Mouse (Mus musculus) myocyte (in vitro differentiated cells): ENCODE results near the gene Cacna2d4. TPM values are rescaled to one million over a fixed set of nuclear protein-coding genes. Genes with fewer than 3 reads are reported as not detected.

Experiments
- H3K27me3 ChIP-seq: one replicate; pipeline ENCODE4 v1.6.1; 2011; ENCODE audit not compliant: control insufficient read depth, insufficient read depth, insufficient read length
- H3K36me3 ChIP-seq: one replicate; pipeline ENCODE4 v1.6.1; 2011; ENCODE audit not compliant: control insufficient read depth, insufficient read depth
- H3K4me2 ChIP-seq: one replicate; pipeline ENCODE4 v1.6.1; 2011; ENCODE audit warnings: low read depth, control low read depth
- H3K4me3 ChIP-seq: one replicate; pipeline ENCODE4 v1.5.1; 2011; ENCODE audit warnings: mild to moderate bottlenecking, control low read depth, moderate library complexity
- H3K79me2 ChIP-seq: one replicate; pipeline ENCODE4 v1.6.1; 2011; ENCODE audit not compliant: control insufficient read depth, insufficient read depth
- H3ac ChIP-seq: one replicate; pipeline ENCODE4 v1.6.1; 2011; ENCODE audit not compliant: control insufficient read depth, insufficient read length
- CEBPB ChIP-seq: IDR thresholded peaks from 2 replicates; pipeline ENCODE4 v1.6.1; 2011; ENCODE audit warnings: mild to moderate bottlenecking, moderate library complexity; ENCODE audit not compliant: poor library complexity, insufficient read depth, severe bottlenecking
- E2F4 ChIP-seq: IDR thresholded peaks from one replicate; pipeline ENCODE4 v1.6.1; 2011; ENCODE audit warnings: mild to moderate bottlenecking, control low read depth, moderate library complexity; ENCODE audit not compliant: insufficient read depth
- MAX ChIP-seq: IDR thresholded peaks from one replicate; pipeline ENCODE4 v1.6.1; 2011; ENCODE audit warnings: low read depth, mild to moderate bottlenecking, control low read depth
- MYOD1 ChIP-seq, 3 experiments: IDR thresholded peaks; one replicate each; pipeline ENCODE4 v1.6.1; 2011; ENCODE audit warnings: control low read depth in 2 of 3, low read depth in 2 of 3, mild to moderate bottlenecking in 2 of 3, moderate library complexity in 1 of 3; ENCODE audit not compliant: insufficient read length in 2 of 3, control insufficient read depth in 1 of 3
- MYOG ChIP-seq, 3 experiments: IDR thresholded peaks; one replicate each; pipeline ENCODE4 v1.6.1; 2011; ENCODE audit warnings: control low read depth in 2 of 3, low read depth in 2 of 3, mild to moderate bottlenecking in 2 of 3; ENCODE audit not compliant: insufficient read length in 2 of 3, control insufficient read depth in 1 of 3, insufficient read depth in 1 of 3
- POLR2A ChIP-seq: IDR thresholded peaks from one replicate; pipeline ENCODE4 v1.6.1; 2011; ENCODE audit warnings: low read depth, mild to moderate bottlenecking, control low read depth, moderate library complexity; ENCODE audit not compliant: insufficient read length
- POLR2AphosphoS2 ChIP-seq: IDR thresholded peaks from one replicate; pipeline ENCODE4 v1.6.1; 2011; ENCODE audit warnings: low read depth, control low read depth; ENCODE audit not compliant: insufficient read length
- REST ChIP-seq: IDR thresholded peaks from one replicate; pipeline ENCODE4 v1.6.1; 2011; ENCODE audit warnings: mild to moderate bottlenecking, control low read depth, moderate library complexity; ENCODE audit not compliant: insufficient read depth, insufficient read length
- SRF ChIP-seq: IDR thresholded peaks from one replicate; pipeline ENCODE4 v1.6.1; 2011; ENCODE audit warnings: low read depth; ENCODE audit not compliant: control insufficient read depth, insufficient read length
- TCF12 ChIP-seq: IDR thresholded peaks from one replicate; pipeline ENCODE4 v1.6.1; 2011; ENCODE audit warnings: mild to moderate bottlenecking, control low read depth; ENCODE audit not compliant: poor library complexity, insufficient read depth, severe bottlenecking
- TCF3 ChIP-seq: IDR thresholded peaks from one replicate; pipeline ENCODE4 v1.6.1; 2011; ENCODE audit warnings: low read depth, control low read depth; ENCODE audit not compliant: insufficient read length
- USF1 ChIP-seq: IDR thresholded peaks from one replicate; pipeline ENCODE4 v1.6.1; 2011; ENCODE audit warnings: low read depth, mild to moderate bottlenecking, control low read depth, moderate library complexity
- polyA plus RNA-seq: library from polyadenylated mRNA; unstranded; fragments of >200 nt; fragmentation: generic; extraction: Trizol; gene quantifications from one replicate; pipeline ENCODE4 v1.2.1, GENCODE M21; 2012; ENCODE audit warnings: missing spikeins

Gene Cacna2d4
- polyA plus RNA-seq, 1 experiment = not detected

- H3K4me2 ChIP-seq = no peak overlapping the region
- H3K27me3 ChIP-seq = no peaks in the 10 kb centered on the region
- TF ChIP-seq TCF3 (no peak), TCF12 (no peak), MYOD1 (IDR thresholded peaks at IDR 0.05; ENCODE audit: control insufficient read depth in 1 of 3, insufficient read length in 2 of 3, low read depth in 2 of 3) (no peak), USF1 (no peak)
- no peaks in the 10 kb centered on the region for H3K36me3 ChIP-seq
- no peak overlapping the region for H3K4me3 ChIP-seq
- no peak overlapping the region for H3ac ChIP-seq
- H3K79me2 ChIP-seq = peaks cover 69% of the 10 kb centered on the region
Measured at GRCm38 (mm10) chr6:119373000-119373705, 136.8 kb downstream of the Cacna2d4 start.

- Histone ChIP-seq H3ac (no peak overlapping the region), H3K4me3 (no peak overlapping the region), H3K36me3 (no peaks in the 10 kb centered on the region), H3K4me2 (no peak overlapping the region), H3K79me2 (peaks cover 88% of the 10 kb centered on the region), H3K27me3 (no peaks in the 10 kb centered on the region)
- no peak for TF ChIP-seq TCF12
- no peak for TF ChIP-seq POLR2A
- TF ChIP-seq TCF3 = no peak
- no peak for TF ChIP-seq MAX
- TF ChIP-seq E2F4 = no peak
- TF ChIP-seq CEBPB = no peak
- no peak for TF ChIP-seq USF1
- no peak for TF ChIP-seq MYOG (IDR thresholded peaks at IDR 0.05; ENCODE audit: control insufficient read depth in 1 of 3, insufficient read depth in 1 of 3, insufficient read length in 2 of 3, low read depth in 2 of 3)
Measured at GRCm38 (mm10) chr6:119375035-119375434, 138.7 kb downstream of the Cacna2d4 start.

GRCm38 (mm10) chr6:119377613-119378012 is 141.3 kb downstream of the Cacna2d4 start:
- H3K4me2 ChIP-seq = no peak overlapping the region
- H3K79me2 ChIP-seq = peaks cover 93% of the 10 kb centered on the region
- no peaks in the 10 kb centered on the region for H3K27me3 ChIP-seq
- H3K36me3 ChIP-seq = no peaks in the 10 kb centered on the region
- TF ChIP-seq MYOD1 (IDR thresholded peaks at IDR 0.05; ENCODE audit: control insufficient read depth in 1 of 3, insufficient read length in 2 of 3, low read depth in 2 of 3) = no peak
- TF ChIP-seq TCF12 = no peak
- TF ChIP-seq MAX = no peak
- no peak for TF ChIP-seq USF1
- TF ChIP-seq CEBPB = no peak
- no peak for TF ChIP-seq REST
- TF ChIP-seq SRF = no peak
- no peak for TF ChIP-seq MYOG (IDR thresholded peaks at IDR 0.05; ENCODE audit: control insufficient read depth in 1 of 3, insufficient read depth in 1 of 3, insufficient read length in 2 of 3, low read depth in 2 of 3)
- TF ChIP-seq POLR2A = no peak
- TF ChIP-seq E2F4 = no peak
- no peak for TF ChIP-seq TCF3
- H3ac ChIP-seq = no peak overlapping the region
- no peak overlapping the region for H3K4me3 ChIP-seq

- Histone ChIP-seq H3K79me2 (peaks cover 94% of the 10 kb centered on the region), H3K27me3 (no peaks in the 10 kb centered on the region), H3K36me3 (no peaks in the 10 kb centered on the region), H3K4me2 (no peak overlapping the region), H3K4me3 (no peak overlapping the region), H3ac (no peak overlapping the region)
- no peak for TF ChIP-seq TCF12
- no peak for TF ChIP-seq E2F4
- TF ChIP-seq MAX = no peak
- no peak for TF ChIP-seq CEBPB
- TF ChIP-seq POLR2A = no peak
- no peak for TF ChIP-seq REST
- no peak for TF ChIP-seq POLR2AphosphoS2
- no peak for TF ChIP-seq MYOG (IDR thresholded peaks at IDR 0.05; ENCODE audit: control insufficient read depth in 1 of 3, insufficient read depth in 1 of 3, insufficient read length in 2 of 3, low read depth in 2 of 3)
Measured at GRCm38 (mm10) chr6:119378631-119379030, 142.3 kb downstream of the Cacna2d4 start.

GRCm38 (mm10) chr6:119385668-119386067 is 149.3 kb downstream of the Cacna2d4 start:
- Histone ChIP-seq H3K27me3 (no peaks in the 10 kb centered on the region), H3ac (no peak overlapping the region), H3K4me2 (no peak overlapping the region), H3K79me2 (peaks cover 73% of the 10 kb centered on the region), H3K36me3 (no peaks in the 10 kb centered on the region), H3K4me3 (no peak overlapping the region)
- no peak for TF ChIP-seq MAX
- TF ChIP-seq MYOG (IDR thresholded peaks at IDR 0.05; ENCODE audit: control insufficient read depth in 1 of 3, insufficient read depth in 1 of 3, insufficient read length in 2 of 3, low read depth in 2 of 3) = no peak
- no peak for TF ChIP-seq E2F4
- TF ChIP-seq POLR2A = no peak
